Mouse (Mus musculus) hindbrain, postnatal 0 days (tissue): ENCODE measurements around the gene Mrpl18. TPM values are rescaled to one million over a fixed set of nuclear protein-coding genes. Genes with fewer than 3 reads are reported as not detected.
A peak's percentile ranks its signal among the peaks of the same experiment; 100 is the strongest.
"Not testable (repeated sequence)": the region's sequence is repeated elsewhere in the genome, so short reads cannot be mapped to it uniquely, and the experiment has no call there.

Experiments used
- ATAC-seq: fragments of 200-750 bp; cut with Nextera tagmentation; 2 replicates; pipeline ENCODE4 v1.8.0; 2017; ENCODE audit warnings: mild to moderate bottlenecking, moderate TSS enrichment, moderate library complexity
- DNase-seq: peaks from one replicate; pipeline ENCODE4 v3.0.0-alpha.2; 2015; ENCODE audit warnings: low spot score
- H3K27ac ChIP-seq: fragments of 300-500 bp; sonication (generic); 2 replicates; pipeline ENCODE4 v1.5.1; 2014; ENCODE audit warnings: mild to moderate bottlenecking
- H3K27me3 ChIP-seq: fragments of 300-500 bp; sonication (generic); 2 replicates; pipeline ENCODE4 v1.6.1; 2014; ENCODE audit warnings: low read length, mixed read lengths; ENCODE audit not compliant: insufficient read depth
- H3K36me3 ChIP-seq: fragments of 300-500 bp; sonication (generic); 2 replicates; pipeline ENCODE4 v1.6.1; 2014; ENCODE audit warnings: low read length, mixed read lengths; ENCODE audit not compliant: insufficient read depth
- H3K4me1 ChIP-seq: fragments of 300-500 bp; sonication (generic); 2 replicates; pipeline ENCODE4 v1.6.1; 2014; ENCODE audit warnings: antibody characterized with exemption, low read length, mixed read lengths; ENCODE audit not compliant: insufficient read depth
- H3K4me2 ChIP-seq: fragments of 300-500 bp; sonication (generic); 2 replicates; pipeline ENCODE4 v1.6.1; 2014; ENCODE audit warnings: low read depth, mild to moderate bottlenecking, low read length, moderate library complexity, mixed read lengths
- H3K4me3 ChIP-seq: fragments of 300-500 bp; sonication (generic); 2 replicates; pipeline ENCODE4 v1.5.1; 2014; ENCODE audit warnings: low read length
- H3K9ac ChIP-seq: fragments of 300-500 bp; sonication (generic); replicated peaks from 2 replicates; pipeline ENCODE4 v1.6.1; 2014; ENCODE audit warnings: mild to moderate bottlenecking, low read length, moderate library complexity, mixed read lengths
- H3K9me3 ChIP-seq: fragments of 300-500 bp; sonication (generic); 2 replicates; pipeline ENCODE4 v1.6.1; 2016; ENCODE audit warnings: low read length, mixed read lengths
- CTCF ChIP-seq: IDR thresholded peaks from 2 replicates; pipeline ENCODE4 v1.5.1; 2016; ENCODE audit warnings: antibody characterized with exemption, control low read depth, low read depth
- WGBS: fragments of 180-500 bp; shearing (Covaris S2); extraction: QIAGEN DNeasy Blood & Tissue Kit; methylation state at CpG from one replicate; pipeline ENCODE4 v1.1.7; 2014; 5-methylcytosine and 5-hydroxymethylcytosine counted together
- polyA plus RNA-seq: library from polyadenylated mRNA; unstranded; fragments of >200 nt; fragmentation: Nextera tagmentation; extraction: Ambion mirVana; gene quantifications from 2 replicates; pipeline ENCODE4 v1.2.1, GENCODE M21; 2015
- total RNA-seq: library from RNA; depleted of rRNA; stranded (reverse); fragments of >200 nt; gene quantifications from 2 replicates; pipeline ENCODE4 v1.2.3, GENCODE M21; 2014; rRNA removed

Mrpl18 gene
- total RNA-seq (34.1 and 46.9 TPM in 2 replicates), polyA plus RNA-seq (116 and 123 TPM in 2 replicates)

DNA sequence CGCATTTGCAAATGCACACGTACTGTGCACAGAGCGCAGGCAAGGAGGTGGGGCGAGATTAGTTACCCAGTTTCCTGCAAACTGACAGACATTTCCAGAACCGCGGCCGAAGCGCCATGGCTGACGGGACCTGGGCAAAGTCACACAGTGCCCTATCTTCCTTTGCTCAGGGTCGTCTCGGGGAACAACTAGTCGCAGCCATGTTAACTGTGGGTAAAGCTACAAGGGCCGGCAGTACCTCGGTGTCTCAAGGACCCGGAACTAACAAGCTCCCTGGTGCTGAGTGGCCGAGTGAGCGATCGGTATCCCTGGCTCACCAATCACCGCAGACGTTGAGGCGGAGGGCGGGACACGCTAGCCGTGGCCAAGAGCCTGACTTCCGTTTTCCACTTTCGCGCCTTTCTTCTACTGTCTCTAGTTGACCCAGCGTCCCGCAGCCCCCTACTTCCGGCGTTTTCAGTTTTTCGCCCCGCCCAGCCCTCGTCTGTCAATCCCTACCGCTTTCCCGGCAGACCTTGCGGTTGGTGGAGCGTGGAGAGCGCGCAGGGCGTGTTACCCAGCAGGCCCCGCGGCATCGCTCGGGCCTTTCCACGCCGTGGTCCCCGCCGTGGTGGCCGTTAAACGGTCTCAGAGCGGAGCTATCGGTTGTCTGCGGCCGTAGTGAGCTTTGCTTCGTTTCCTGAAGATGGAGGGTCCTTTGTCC lies at the start of gene Mrpl18:
Gene Mrpl18, minus strand, starts transcription at position 465 of the 703 bp plus-strand sequence.
- Histone ChIP-seq H3K27ac (peak within 1 kb of the TSS; percentile 93), H3K4me1 (0 out of 2 replicates have a peak, but pooled peaks cover 6% of the 10 kb centered on the region), H3K4me2 (peak within 1 kb of the TSS; percentile 94), H3K9ac (peak within 1 kb of the TSS; percentile 99), H3K36me3 (peaks cover 33% of the 10 kb centered on the region), H3K27me3 (no peaks in the 10 kb centered on the region), H3K9me3 (no peaks in the 10 kb centered on the region), H3K4me3 (peak within 1 kb of the TSS; percentile 95)
- DNase-seq = peak; percentile 100
- TF ChIP-seq CTCF = no peak
- peak; percentile 99 for ATAC-seq
- under 1% methylated on average over 56 of the region's 56 CpGs for WGBS

GRCm38 (mm10) chr17:12963476-12963875 lies 47.3 kb upstream of the Mrpl18 start:
- Histone ChIP-seq H3K4me2 (no peak overlapping the region), H3K4me1 (0 out of 2 replicates have a peak, but pooled peaks cover 3% of the 10 kb centered on the region), H3K9ac (no peak overlapping the region), H3K27ac (no peak overlapping the region), H3K9me3 (no peaks in the 10 kb centered on the region), H3K4me3 (no peak overlapping the region), H3K27me3 (no peaks in the 10 kb centered on the region), H3K36me3 (peaks cover 17% of the 10 kb centered on the region; the same call in 1 of the 2 replicates)
- TF ChIP-seq CTCF = no peak
- DNase-seq (no peak), ATAC-seq (no peak)
- 78% methylated on average over 3 of the region's 3 CpGs for WGBS

GRCm38 (mm10) chr17:12960331-12960873 lies 44.3 kb upstream of the Mrpl18 start, which contains the start of gene Acat2:
Acat2 (minus strand) TSS chr17:12960747.
- Histone ChIP-seq H3K9me3 (no peaks in the 10 kb centered on the region), H3K4me2 (peak within 1 kb of the TSS; percentile 80), H3K9ac (peak within 1 kb of the TSS; percentile 61), H3K36me3 (peaks cover 6% of the 10 kb centered on the region; the same call in 1 of the 2 replicates), H3K27me3 (no peaks in the 10 kb centered on the region), H3K27ac (peak within 1 kb of the TSS; percentile 85), H3K4me1 (0 out of 2 replicates have a peak, but pooled peaks cover 3% of the 10 kb centered on the region), H3K4me3 (peak within 1 kb of the TSS; percentile 52)
- no peak for TF ChIP-seq CTCF
- peak; percentile 99 for ATAC-seq
- peak; percentile 97 for DNase-seq
- under 1% methylated on average over 41 of the region's 42 CpGs for WGBS

DNA sequence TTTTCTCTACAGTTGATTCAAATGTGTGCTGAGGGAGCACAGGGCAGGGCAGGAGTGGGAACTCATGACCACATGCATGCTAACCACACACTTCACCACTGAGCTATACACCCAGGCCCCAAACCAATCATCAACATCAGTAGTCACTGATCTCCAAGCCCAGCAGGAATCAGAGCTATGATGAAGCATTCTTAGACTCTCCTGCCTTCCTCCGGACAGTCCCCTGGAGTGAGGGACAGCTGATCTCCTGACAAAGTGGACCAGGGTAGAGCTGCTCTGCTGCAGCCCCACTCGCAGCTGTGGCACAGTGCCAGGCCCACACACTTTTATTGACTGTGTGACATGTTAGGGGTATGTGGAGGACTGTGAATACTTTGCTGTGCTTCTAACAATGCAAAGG lies 43.2 kb upstream of the Mrpl18 start:
- not testable (repeated sequence) for H3K27me3 ChIP-seq, H3K36me3 ChIP-seq, H3K9me3 ChIP-seq, DNase-seq, H3K4me1 ChIP-seq, H3K4me3 ChIP-seq, H3K27ac ChIP-seq, H3K9ac ChIP-seq, ATAC-seq
- H3K4me2 ChIP-seq = peak overlapping the region; percentile 38
- 13% methylated on average over 1 of the region's 2 CpGs for WGBS

- ATAC-seq = no peak
- no peak for TF ChIP-seq CTCF
- Histone ChIP-seq H3K36me3 (peaks cover 11% of the 10 kb centered on the region), H3K27me3 (no peaks in the 10 kb centered on the region), H3K4me3 (no peak overlapping the region), H3K27ac (no peak overlapping the region), H3K9ac (no peak overlapping the region), H3K4me1 (0 out of 2 replicates have a peak, but pooled peaks cover 3% of the 10 kb centered on the region), H3K9me3 (no peaks in the 10 kb centered on the region), H3K4me2 (no peak overlapping the region)
- no peak for DNase-seq
- WGBS = 83% methylated on average over 8 of the region's 8 CpGs
Measured at GRCm38 (mm10) chr17:12956664-12957063, 40.5 kb upstream of the Mrpl18 start.

DNA sequence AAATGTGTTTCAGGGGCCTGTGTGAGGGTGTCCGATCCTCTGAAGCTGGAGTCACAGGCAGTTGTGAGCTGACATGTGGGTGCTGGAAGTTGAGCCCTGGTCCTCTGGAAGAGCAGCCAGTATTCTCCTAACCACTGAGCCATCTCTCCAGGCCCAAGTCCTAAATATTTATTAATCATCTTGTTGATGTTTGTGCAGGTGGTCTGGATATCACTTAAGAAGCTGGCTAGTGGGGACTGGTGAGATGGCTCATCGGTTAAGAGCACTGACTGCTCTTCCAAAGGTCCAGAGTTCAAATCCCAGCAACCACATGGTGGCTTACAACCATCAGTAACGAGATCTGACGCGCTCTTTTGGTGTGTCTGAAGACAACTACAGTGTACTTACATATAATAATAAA lies 33.5 kb upstream of the Mrpl18 start:
- no peak for DNase-seq
- Histone ChIP-seq H3K27me3 (no peaks in the 10 kb centered on the region), H3K9ac (no peak overlapping the region), H3K9me3 (no peaks in the 10 kb centered on the region), H3K36me3 (peaks cover 46% of the 10 kb centered on the region), H3K4me2 (no peak overlapping the region), H3K4me1 (no peaks in the 10 kb centered on the region), H3K27ac (no peak overlapping the region), H3K4me3 (no peak overlapping the region)
- TF ChIP-seq CTCF = no peak
- WGBS = 93% methylated on average over 5 of the region's 5 CpGs
- ATAC-seq = no peak
